8 mouse cellular contexts compared by ENCODE assay signal in genomic region chr10:80406684-80407501, GRCm38 (mm10). TPM values are rescaled to one million over a fixed set of nuclear protein-coding genes. Genes with fewer than 3 reads are reported as not detected.
DNase-seq lines count a peak whose midpoint lies in the region; ATAC-seq lines count a peak whose summit lies in the region.

Gene Uqcr11, minus strand, starts transcription at chr10:80406830.

- peaks cover 51% of the 10 kb centered on the region for H3K36me3 ChIP-seq in hindbrain, embryonic 12.5 days

- no peaks in the 10 kb centered on the region for H3K27me3 ChIP-seq in hindbrain, embryonic 12.5 days

- 2% methylated on average over 27 of the region's 27 CpGs for WGBS in hindbrain, embryonic 12.5 days

- peak; percentile 93 for DNase-seq in Muller cell, postnatal 12 days (ENCODE audit: inconsistent ontology term)
- DNase-seq in cerebellum, adult 9-11 months = peak; percentile 96
- DNase-seq in frontal cortex, postnatal 10 days (ENCODE audit: low spot score in 2 of 2) = peak; percentile 90 to 91
- peak; percentile 87 to 95 for DNase-seq in layer of hippocampus, postnatal 14 days (ENCODE audit: low spot score in 2 of 2)
- peak; percentile 91 for DNase-seq in lung, postnatal 14 days
- DNase-seq in retina, adult 2 months (ENCODE audit: low read depth, low spot score) = peak; percentile 89
- peak; percentile 90 to 91 for DNase-seq in thymus, postnatal 36 days

- H3K4me2 ChIP-seq in hindbrain, embryonic 12.5 days (replicated peaks) = peak within 1 kb of the TSS; percentile 97

- no peaks in the 10 kb centered on the region for H3K9me3 ChIP-seq in hindbrain, embryonic 12.5 days (replicated peaks)

- peaks cover 26% of the 10 kb centered on the region for H3K4me1 ChIP-seq in hindbrain, embryonic 12.5 days

- peak within 1 kb of the TSS; percentile 75 for H3K4me3 ChIP-seq in hindbrain, embryonic 12.5 days

- ATAC-seq in hindbrain, embryonic 12.5 days (ENCODE audit: low FRiP score) = peak; percentile 72

- peak within 1 kb of the TSS; percentile 85 for H3K27ac ChIP-seq in hindbrain, embryonic 12.5 days

- peak within 1 kb of the TSS; percentile 82 for H3K9ac ChIP-seq in hindbrain, embryonic 12.5 days

RNA-seq across cellular contexts. Expression of gene Uqcr11, which starts in this region (rescaled TPM):
- 312 and 406 TPM in 2 replicates for polyA plus RNA-seq in hindbrain, embryonic 12.5 days (2016; fragmentation: Nextera tagmentation; extraction: Ambion mirVana)
- total RNA-seq in layer of hippocampus, postnatal 14 days (2021) = 100 to 1,000 TPM; 620 to 655 TPM

Comparison
In these comparisons a context has a peak if more than half of its experiments do, and no peak if none do; other contexts are left out.
1. Peak in every context shown above with its lines: DNase-seq, ATAC-seq, H3K4me3 ChIP-seq and H3K27ac ChIP-seq.